Mouse (Mus musculus) myocyte (in vitro differentiated cells): ENCODE measurements around the gene Stag1.

Experiments
- CEBPB ChIP-seq: IDR thresholded peaks from 2 replicates; pipeline ENCODE4 v1.6.1; 2011; ENCODE audit warnings: mild to moderate bottlenecking, moderate library complexity; ENCODE audit not compliant: poor library complexity, insufficient read depth, severe bottlenecking
- E2F4 ChIP-seq: IDR thresholded peaks from one replicate; pipeline ENCODE4 v1.6.1; 2011; ENCODE audit warnings: mild to moderate bottlenecking, control low read depth, moderate library complexity; ENCODE audit not compliant: insufficient read depth
- MAX ChIP-seq: IDR thresholded peaks from one replicate; pipeline ENCODE4 v1.6.1; 2011; ENCODE audit warnings: low read depth, mild to moderate bottlenecking, control low read depth
- MYOD1 ChIP-seq, 3 experiments: IDR thresholded peaks; one replicate each; pipeline ENCODE4 v1.6.1; 2011; ENCODE audit warnings: control low read depth in 2 of 3, low read depth in 2 of 3, mild to moderate bottlenecking in 2 of 3, moderate library complexity in 1 of 3; ENCODE audit not compliant: insufficient read length in 2 of 3, control insufficient read depth in 1 of 3
- MYOG ChIP-seq, 3 experiments: IDR thresholded peaks; one replicate each; pipeline ENCODE4 v1.6.1; 2011; ENCODE audit warnings: control low read depth in 2 of 3, low read depth in 2 of 3, mild to moderate bottlenecking in 2 of 3; ENCODE audit not compliant: insufficient read length in 2 of 3, control insufficient read depth in 1 of 3, insufficient read depth in 1 of 3
- POLR2A ChIP-seq: IDR thresholded peaks from one replicate; pipeline ENCODE4 v1.6.1; 2011; ENCODE audit warnings: low read depth, mild to moderate bottlenecking, control low read depth, moderate library complexity; ENCODE audit not compliant: insufficient read length
- POLR2AphosphoS2 ChIP-seq: IDR thresholded peaks from one replicate; pipeline ENCODE4 v1.6.1; 2011; ENCODE audit warnings: low read depth, control low read depth; ENCODE audit not compliant: insufficient read length
- REST ChIP-seq: IDR thresholded peaks from one replicate; pipeline ENCODE4 v1.6.1; 2011; ENCODE audit warnings: mild to moderate bottlenecking, control low read depth, moderate library complexity; ENCODE audit not compliant: insufficient read depth, insufficient read length
- TCF12 ChIP-seq: IDR thresholded peaks from one replicate; pipeline ENCODE4 v1.6.1; 2011; ENCODE audit warnings: mild to moderate bottlenecking, control low read depth; ENCODE audit not compliant: poor library complexity, insufficient read depth, severe bottlenecking
- USF1 ChIP-seq: IDR thresholded peaks from one replicate; pipeline ENCODE4 v1.6.1; 2011; ENCODE audit warnings: low read depth, mild to moderate bottlenecking, control low read depth, moderate library complexity

DNA sequence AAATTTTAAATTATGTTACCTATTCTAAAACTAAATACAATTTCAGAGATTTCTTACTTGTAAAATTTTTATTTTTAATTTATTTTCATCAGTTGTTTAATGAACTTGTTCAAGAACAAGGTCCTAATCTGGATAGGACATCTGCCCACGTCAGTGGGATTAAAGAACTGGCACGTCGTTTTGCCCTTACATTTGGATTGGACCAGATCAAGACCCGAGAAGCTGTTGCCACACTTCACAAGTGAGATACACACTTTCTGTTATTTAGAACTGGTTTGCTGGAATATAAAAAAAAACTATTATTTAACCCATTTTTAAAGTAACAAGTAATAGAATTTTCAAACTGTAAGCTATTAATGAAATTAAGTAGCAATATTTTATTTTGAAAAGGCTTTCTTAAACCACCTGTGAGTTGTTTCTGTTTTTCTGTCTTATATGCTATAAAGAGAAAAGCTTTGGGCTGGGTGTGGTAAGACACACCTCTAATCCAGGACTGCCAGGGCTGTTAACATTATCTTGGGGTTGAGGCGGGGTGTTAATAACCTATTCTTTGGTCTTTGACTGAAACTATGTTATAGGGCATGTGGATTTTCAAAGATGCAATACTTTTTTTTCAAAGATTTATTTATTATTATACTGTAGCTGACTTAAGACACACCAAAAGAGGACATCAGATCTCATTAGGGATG, 347.2 kb downstream of the Stag1 start:
- no peak for TF ChIP-seq POLR2A
- no peak for TF ChIP-seq TCF12
- no peak for TF ChIP-seq E2F4
- TF ChIP-seq MAX = no peak
- TF ChIP-seq USF1 = no peak
- TF ChIP-seq MYOD1 (IDR thresholded peaks at IDR 0.05; ENCODE audit: control insufficient read depth in 1 of 3, insufficient read length in 2 of 3, low read depth in 2 of 3) = no peak
- TF ChIP-seq POLR2AphosphoS2 = no peak
- TF ChIP-seq REST = no peak
- TF ChIP-seq MYOG (IDR thresholded peaks at IDR 0.05; ENCODE audit: control insufficient read depth in 1 of 3, insufficient read depth in 1 of 3, insufficient read length in 2 of 3, low read depth in 2 of 3) = no peak
- TF ChIP-seq CEBPB = no peak
